In genomic region chr6:129219897-129220517, GRCm38 (mm10) we compare ENCODE assay signal across 18 mouse cellular contexts. TPM values are rescaled to one million over a fixed set of nuclear protein-coding genes. Genes with fewer than 3 reads are reported as not detected.
A peak's percentile ranks its signal among the peaks of the same experiment; 100 is the strongest.
DNase-seq lines count a peak whose midpoint lies in the region; ATAC-seq and TF ChIP-seq lines count a peak whose summit lies in the region.
"Had no signal": no experiment of that assay in that cellular context is flagged by ENCODE, and none has a peak within 500 bp of the region (broad histone marks: within the 10 kb centered on the region; RNA-seq: fewer than 3 reads in every experiment).

No protein-coding gene starts in this region.

- H3K9me3 ChIP-seq in kidney, embryonic 15.5 days (replicated peaks): no peaks in the 10 kb centered on the region
- H3K9me3 ChIP-seq in MEL (replicated peaks; ENCODE audit: insufficient read depth, low read length): no peaks in the 10 kb centered on the region
- no peaks in the 10 kb centered on the region for H3K9me3 ChIP-seq in liver, embryonic 12.5 days (replicated peaks)
- H3K9me3 ChIP-seq in forebrain, embryonic 10.5 days: no peaks in the 10 kb centered on the region
- H3K9me3 ChIP-seq: heart, embryonic 12.5 days; hindbrain, embryonic 10.5 days; limb, embryonic 15.5 days; midbrain, embryonic 12.5 days had no signal

- TF ChIP-seq EP300 in MEL (IDR thresholded peaks at IDR 0.05; ENCODE audit: low read depth in 1 of 2, low read length in 2 of 2): peak; percentile 80

- peak overlapping the region; percentile 37; the same call in 1 of the 2 replicates for H3K27ac ChIP-seq in kidney, embryonic 15.5 days
- peak overlapping the region; percentile 68 for H3K27ac ChIP-seq in MEL (ENCODE audit: control insufficient read depth, low read depth, low read length)
- peak overlapping the region; percentile 63; the same call in 1 of the 2 replicates for H3K27ac ChIP-seq in liver, embryonic 12.5 days
- no peak overlapping the region for H3K27ac ChIP-seq in forebrain, embryonic 10.5 days
- H3K27ac ChIP-seq: hindbrain, embryonic 10.5 days; limb, embryonic 15.5 days; midbrain, embryonic 12.5 days had no signal

- peaks cover 12% of the 10 kb centered on the region for H3K4me1 ChIP-seq in kidney, embryonic 15.5 days
- H3K4me1 ChIP-seq in MEL (ENCODE audit: control insufficient read depth in 1 of 2, insufficient read depth in 2 of 2, low read length in 2 of 2): peaks cover 33 to 57% of the 10 kb centered on the region in 2 experiments
- peaks cover 56% of the 10 kb centered on the region for H3K4me1 ChIP-seq in liver, embryonic 12.5 days
- no peaks in the 10 kb centered on the region for H3K4me1 ChIP-seq in forebrain, embryonic 10.5 days
- H3K4me1 ChIP-seq: hindbrain, embryonic 10.5 days; limb, embryonic 15.5 days; midbrain, embryonic 12.5 days had no signal

- TF ChIP-seq POLR2A in MEL (IDR thresholded peaks at IDR 0.05; ENCODE audit: control insufficient read depth in 1 of 2, insufficient read depth in 1 of 2, low read depth in 1 of 2, low read length in 2 of 2, poor library complexity in 1 of 2): no peak

- H3K36me3 ChIP-seq in kidney, embryonic 15.5 days: no peaks in the 10 kb centered on the region
- H3K36me3 ChIP-seq in MEL (ENCODE audit: control insufficient read depth in 1 of 2, insufficient read depth in 2 of 2, low read length in 2 of 2): peaks cover 0 to 62% of the 10 kb centered on the region in 2 experiments; a peak in 2 of 4 replicates
- no peaks in the 10 kb centered on the region for H3K36me3 ChIP-seq in liver, embryonic 12.5 days
- no peaks in the 10 kb centered on the region for H3K36me3 ChIP-seq in forebrain, embryonic 10.5 days (replicated peaks)
- H3K36me3 ChIP-seq: heart, embryonic 12.5 days; hindbrain, embryonic 10.5 days; limb, embryonic 15.5 days; midbrain, embryonic 12.5 days had no signal

- TF ChIP-seq RAD21 in MEL (IDR thresholded peaks at IDR 0.05; ENCODE audit: low read depth, low read length): no peak

- no peak for DNase-seq in kidney, postnatal 14 days
- DNase-seq in MEL (ENCODE audit: low read depth, low spot score): peak; percentile 50
- no peak for DNase-seq in thymus, postnatal 25 days
- DNase-seq in c-Kit-positive CD71-positive TER-119-positive erythroid progenitor cells, embryonic 14.5 days (ENCODE audit: low spot score): no peak
- DNase-seq in forebrain, embryonic 10.5 days (ENCODE audit: extremely low spot score, low spot score): no peak
- DNase-seq: cerebellum, adult 18-20 months; embryo, embryonic 11 days; spleen, adult 18-20 months had no signal

- TF ChIP-seq CTCF in MEL (IDR thresholded peaks at IDR 0.05 in 2 of 3, conservative IDR thresholded peaks at IDR 0.05 in 1 of 3; ENCODE audit: control insufficient read depth in 1 of 3, insufficient read depth in 1 of 3, low read depth in 2 of 3, low read length in 3 of 3, poor library complexity in 1 of 3, severe bottlenecking in 1 of 3): no peak

- no peak overlapping the region for H3K9ac ChIP-seq in kidney, embryonic 15.5 days
- H3K9ac ChIP-seq in MEL (ENCODE audit: control insufficient read depth, low read depth, low read length, poor library complexity, severe bottlenecking): no peak overlapping the region
- H3K9ac ChIP-seq in liver, embryonic 12.5 days: no peak overlapping the region
- H3K9ac ChIP-seq: heart, embryonic 12.5 days; limb, embryonic 15.5 days; midbrain, embryonic 12.5 days had no signal

- H3K4me2 ChIP-seq in kidney, embryonic 15.5 days: no peak overlapping the region
- peak overlapping the region; percentile 42 for H3K4me2 ChIP-seq in liver, embryonic 12.5 days
- H3K4me2 ChIP-seq: heart, embryonic 12.5 days; limb, embryonic 15.5 days; midbrain, embryonic 12.5 days had no signal

- WGBS in kidney, embryonic 15.5 days: 71% methylated on average over 3 of the region's 3 CpGs
- WGBS in liver, embryonic 12.5 days (ENCODE audit: insufficient replicate concordance): 46% methylated on average over 3 of the region's 3 CpGs
- 86% methylated on average over 3 of the region's 3 CpGs for WGBS in forebrain, embryonic 10.5 days

- no peaks in the 10 kb centered on the region for H3K79me2 ChIP-seq in MEL (ENCODE audit: control insufficient read depth, insufficient read depth, low read length, poor library complexity)

- ATAC-seq in kidney, embryonic 15.5 days (replicated peaks; ENCODE audit: low FRiP score): no peak
- peak; percentile 72 for ATAC-seq in liver, embryonic 12.5 days
- ATAC-seq in megakaryocyte, adult 5-6 weeks (ENCODE audit: poor library complexity, severe bottlenecking): 0 out of 2 replicates have a peak, but pooled peaks have one; percentile 40
- ATAC-seq: intestine, embryonic 16.5 days had no signal

- H3K27me3 ChIP-seq in kidney, embryonic 15.5 days: no peaks in the 10 kb centered on the region
- no peaks in the 10 kb centered on the region for H3K27me3 ChIP-seq in MEL (ENCODE audit: control insufficient read depth in 1 of 2, insufficient read depth in 2 of 2, low read length in 2 of 2)
- H3K27me3 ChIP-seq in liver, embryonic 12.5 days (replicated peaks): no peaks in the 10 kb centered on the region
- no peaks in the 10 kb centered on the region for H3K27me3 ChIP-seq in forebrain, embryonic 10.5 days (ENCODE audit: poor library complexity, severe bottlenecking)
- H3K27me3 ChIP-seq: heart, embryonic 12.5 days; limb, embryonic 15.5 days; midbrain, embryonic 12.5 days had no signal

- H3K4me3 ChIP-seq in kidney, embryonic 15.5 days (replicated peaks): no peak overlapping the region
- H3K4me3 ChIP-seq in MEL (ENCODE audit: control insufficient read depth in 1 of 2, insufficient read depth in 1 of 2, low read depth in 2 of 2, low read length in 2 of 2): no peak overlapping the region
- no peak overlapping the region for H3K4me3 ChIP-seq in liver, embryonic 12.5 days
- H3K4me3 ChIP-seq in forebrain, embryonic 10.5 days: no peak overlapping the region
- H3K4me3 ChIP-seq: heart, embryonic 12.5 days; hindbrain, embryonic 10.5 days; limb, embryonic 15.5 days; midbrain, embryonic 12.5 days had no signal

TF ChIP-seq in MEL, 35 proteins besides CTCF, POLR2A, EP300 and RAD21:
- TF ChIP-seq MYB (IDR thresholded peaks at IDR 0.05; ENCODE audit: low read depth, low read length) (peak; percentile 49; the same call in 1 of the 2 replicates), NELFE (IDR thresholded peaks at IDR 0.05; ENCODE audit: low read depth, low read length) (no peak), USF2 (IDR thresholded peaks at IDR 0.05; ENCODE audit: borderline replicate concordance in 1 of 2, insufficient read depth in 1 of 2, low read depth in 1 of 2, low read length in 2 of 2) (no peak), GATA1 (IDR thresholded peaks at IDR 0.05; ENCODE audit: low read depth, low read length) (peak; percentile 75), TCF12 (IDR thresholded peaks at IDR 0.05; ENCODE audit: low read depth, low read length) (peak; percentile 68), TBP (IDR thresholded peaks at IDR 0.05; ENCODE audit: low read depth, low read length) (peak; percentile 40; the same call in 1 of the 2 replicates), ETS1 (IDR thresholded peaks at IDR 0.05; ENCODE audit: low read depth, low read length) (peak; percentile 95), CHD2 (IDR thresholded peaks at IDR 0.05; ENCODE audit: low read length) (no peak), MAZ (IDR thresholded peaks at IDR 0.05; ENCODE audit: low read depth, low read length) (peak; percentile 49; the same call in 1 of the 2 replicates), MYC (IDR thresholded peaks at IDR 0.05; ENCODE audit: low read depth, low read length) (no peak), TAL1 (IDR thresholded peaks at IDR 0.05; ENCODE audit: low read length) (peak; percentile 47), SMC3 (IDR thresholded peaks at IDR 0.05; ENCODE audit: low read depth, low read length) (no peak), SIN3A (IDR thresholded peaks at IDR 0.05; ENCODE audit: low read length) (peak; percentile 49), RCOR1 (IDR thresholded peaks at IDR 0.05; ENCODE audit: low read depth, low read length) (peak; percentile 57), MAX (IDR thresholded peaks at IDR 0.05; ENCODE audit: low read length) (no peak), USF1 (IDR thresholded peaks at IDR 0.05; ENCODE audit: low read depth, low read length) (0 out of 2 replicates have a peak, but pooled peaks have one; percentile 13), POLR2AphosphoS5 (IDR thresholded peaks at IDR 0.05; ENCODE audit: borderline replicate concordance, low read depth, low read length) (no peak), BHLHE40 (IDR thresholded peaks at IDR 0.05; ENCODE audit: borderline replicate concordance, low read depth, low read length) (no peak), CHD1 (IDR thresholded peaks at IDR 0.05; ENCODE audit: low read depth, low read length) (no peak), ZC3H11A (IDR thresholded peaks at IDR 0.05; ENCODE audit: low read depth, low read length) (0 out of 2 replicates have a peak, but pooled peaks have one; percentile 6), NRF1 (IDR thresholded peaks at IDR 0.05; ENCODE audit: insufficient read depth, low read depth, low read length, poor library complexity, severe bottlenecking) (no peak), GABPA (IDR thresholded peaks at IDR 0.05; ENCODE audit: low read depth, low read length) (no peak)

RNA-seq across cellular contexts. Expression of gene Clec2d, which starts 39.6 kb away (rescaled TPM):
- polyA plus RNA-seq in kidney, embryonic 15.5 days (2015; fragmentation: Nextera tagmentation; extraction: Ambion mirVana): 0.51 and 1.1 TPM in 2 replicates
- total RNA-seq in MEL (2012; rRNA removed): 1.7 and 2.8 TPM in 2 replicates
- polyA plus RNA-seq in MEL (2012; ENCODE audit: insufficient read depth in 1 of 2, insufficient read length in 2 of 2, low read depth in 1 of 2, low replicate concordance in 2 of 2, missing spikeins in 1 of 2): under 1 TPM in 1 of 2 experiments, not detected in 1; 0.50 TPM
- polyA plus RNA-seq in liver, embryonic 12.5 days (2016; fragmentation: Nextera tagmentation; extraction: Ambion mirVana): not detected in 2 replicates
- total RNA-seq in megakaryocyte, adult 5-6 weeks (2015): 28.2 and 41.3 TPM in 2 replicates
- 238 and 253 TPM in 2 replicates for total RNA-seq in megakaryocyte, adult 5-6 weeks (2017)
- polyA plus RNA-seq in forebrain, embryonic 10.5 days (2016; fragmentation: Nextera tagmentation; extraction: Ambion mirVana): not detected in 2 replicates
- polyA plus RNA-seq: hindbrain, embryonic 10.5 days; neural tube, embryonic 11.5 days had no signal

RNA-seq across cellular contexts. Expression of gene Cd69, which starts 55.2 kb away (rescaled TPM):
- not detected in 2 replicates for polyA plus RNA-seq in kidney, embryonic 15.5 days (2015; fragmentation: Nextera tagmentation; extraction: Ambion mirVana)
- 0.26 TPM in 1 of 2 replicates, not detected in the other for total RNA-seq in MEL (2012; rRNA removed)
- polyA plus RNA-seq in MEL (2012; ENCODE audit: insufficient read depth in 1 of 2, insufficient read length in 2 of 2, low read depth in 1 of 2, low replicate concordance in 2 of 2, missing spikeins in 1 of 2): not detected
- polyA plus RNA-seq in liver, embryonic 12.5 days (2016; fragmentation: Nextera tagmentation; extraction: Ambion mirVana): 1.3 TPM in 2 replicates
- total RNA-seq in megakaryocyte, adult 5-6 weeks (2015): 21.3 and 25.9 TPM in 2 replicates
- 20.6 and 22.7 TPM in 2 replicates for total RNA-seq in megakaryocyte, adult 5-6 weeks (2017)
- polyA plus RNA-seq in forebrain, embryonic 10.5 days (2016; fragmentation: Nextera tagmentation; extraction: Ambion mirVana): 0.09 and 0.11 TPM in 2 replicates
- total RNA-seq: left cerebral cortex, adult 8-10 months had no signal
- polyA plus RNA-seq: heart, embryonic 12.5 days; hindbrain, embryonic 10.5 days; midbrain, embryonic 12.5 days; neural tube, embryonic 11.5 days had no signal
